Mouse (Mus musculus): ENCODE measurements around the gene Rtn1. TPM values are rescaled to one million over a fixed set of nuclear protein-coding genes. Genes with fewer than 3 reads are reported as not detected.

The Rtn1 gene
- total and polyA plus RNA-seq, 3 experiments = 12.0 to 27.1 (median 15.0) TPM

GRCm38 (mm10) chr12:72374823-72375225, 34.0 kb downstream of the Rtn1 start:
- no peak for DNase-seq

- no peak for DNase-seq
Observed at GRCm38 (mm10) chr12:72373916-72374615, 34.8 kb downstream of the Rtn1 start.

- no peak for DNase-seq
Observed at GRCm38 (mm10) chr12:72370081-72370480, 38.8 kb downstream of the Rtn1 start.

GRCm38 (mm10) chr12:72366763-72367162, 42.1 kb downstream of the Rtn1 start:
- DNase-seq = no peak

- DNase-seq = no peak
Observed at GRCm38 (mm10) chr12:72366104-72366437, 42.8 kb downstream of the Rtn1 start.

GRCm38 (mm10) chr12:72365231-72366103, 43.4 kb downstream of the Rtn1 start:
- no peak for DNase-seq

- no peak for DNase-seq
Observed at GRCm38 (mm10) chr12:72364543-72364942, 44.3 kb downstream of the Rtn1 start.

GRCm38 (mm10) chr12:72361701-72362354, 47.0 kb downstream of the Rtn1 start:
- no peak for DNase-seq

GRCm38 (mm10) chr12:72360926-72361615, 47.8 kb downstream of the Rtn1 start:
- no peak for DNase-seq

- no peak for DNase-seq
Observed at GRCm38 (mm10) chr12:72359903-72360302, 49.0 kb downstream of the Rtn1 start.

GRCm38 (mm10) chr12:72357667-72358420, 51.0 kb downstream of the Rtn1 start:
- no peak for DNase-seq

- no peak for DNase-seq
Observed at GRCm38 (mm10) chr12:72354241-72354640, 54.6 kb downstream of the Rtn1 start.

GRCm38 (mm10) chr12:72353506-72353905, 55.3 kb downstream of the Rtn1 start:
- DNase-seq = no peak

GRCm38 (mm10) chr12:72348508-72348907, 60.3 kb downstream of the Rtn1 start:
- no peak for DNase-seq

GRCm38 (mm10) chr12:72347184-72347583, 61.7 kb downstream of the Rtn1 start:
- no peak for DNase-seq

GRCm38 (mm10) chr12:72343639-72344038, 65.2 kb downstream of the Rtn1 start:
- DNase-seq = no peak

GRCm38 (mm10) chr12:72336009-72336408, 72.8 kb downstream of the Rtn1 start:
- no peak for DNase-seq

- no peak for DNase-seq
Observed at GRCm38 (mm10) chr12:72332488-72333013, 76.3 kb downstream of the Rtn1 start.

GRCm38 (mm10) chr12:72331912-72332487, 76.9 kb downstream of the Rtn1 start:
- DNase-seq = no peak

GRCm38 (mm10) chr12:72326087-72326486, 82.8 kb downstream of the Rtn1 start:
- no peak for DNase-seq

GRCm38 (mm10) chr12:72325025-72325424, 83.8 kb downstream of the Rtn1 start:
- DNase-seq = no peak
